Mouse (Mus musculus) MEL (cell line): Measurements from ENCODE around the gene Zwilch. TPM values are rescaled to one million over a fixed set of nuclear protein-coding genes. Genes with fewer than 3 reads are reported as not detected.

Source experiments
- DNase-seq: peaks from one replicate; pipeline ENCODE4 v3.0.0; 2011; ENCODE audit warnings: low read depth, low spot score
- H3K27ac ChIP-seq: 2 replicates; pipeline ENCODE4 v1.5.1; 2012; ENCODE audit warnings: low read depth, mild to moderate bottlenecking, control low read depth, low read length, moderate library complexity; ENCODE audit not compliant: control insufficient read depth
- H3K27me3 ChIP-seq, 2 experiments: fragments of 150-350 bp in 1 of 2; sonication (generic) in 1 of 2; 2 replicates each; pipeline ENCODE4 v1.6.1; 2012; ENCODE audit warnings: low read length in 2 of 2, mild to moderate bottlenecking in 2 of 2, improper control_type of control experiment in 1 of 2, moderate library complexity in 1 of 2; ENCODE audit not compliant: insufficient read depth in 2 of 2, control insufficient read depth in 1 of 2
- H3K36me3 ChIP-seq, 2 experiments: 2 replicates each; pipeline ENCODE4 v1.6.1; 2012 to 2014; ENCODE audit warnings: low read length in 2 of 2, improper control_type of control experiment in 1 of 2, inconsistent platforms in 1 of 2, mild to moderate bottlenecking in 1 of 2; ENCODE audit not compliant: insufficient read depth in 2 of 2, control insufficient read depth in 1 of 2
- H3K4me1 ChIP-seq, 2 experiments: fragments of 150-350 bp in 1 of 2; sonication (generic) in 1 of 2; 2 replicates each; pipeline ENCODE4 v1.6.1; 2012; ENCODE audit warnings: low read length in 2 of 2, improper control_type of control experiment in 1 of 2, mild to moderate bottlenecking in 1 of 2; ENCODE audit not compliant: insufficient read depth in 2 of 2, control insufficient read depth in 1 of 2
- H3K4me3 ChIP-seq, 2 experiments: fragments of 150-350 bp in 1 of 2; sonication (generic) in 1 of 2; 2 replicates each; pipeline ENCODE4 v1.5.1; 2012; ENCODE audit warnings: low read depth in 2 of 2, low read length in 2 of 2, mild to moderate bottlenecking in 2 of 2, moderate library complexity in 2 of 2, control low read depth in 1 of 2, improper control_type of control experiment in 1 of 2; ENCODE audit not compliant: control insufficient read depth in 1 of 2, insufficient read depth in 1 of 2
- H3K79me2 ChIP-seq: 2 replicates; pipeline ENCODE4 v1.6.1; 2012; ENCODE audit warnings: mild to moderate bottlenecking, low read length, moderate library complexity; ENCODE audit not compliant: control insufficient read depth, poor library complexity, insufficient read depth
- H3K9ac ChIP-seq: 2 replicates; pipeline ENCODE4 v1.6.1; 2012; ENCODE audit warnings: low read depth, mild to moderate bottlenecking, control low read depth, low read length, moderate library complexity; ENCODE audit not compliant: control insufficient read depth, poor library complexity, severe bottlenecking
- H3K9me3 ChIP-seq: fragments of 150-350 bp; sonication (generic); replicated peaks from 2 replicates; pipeline ENCODE4 v1.6.1; 2012; ENCODE audit warnings: mild to moderate bottlenecking, low read length, improper control_type of control experiment, moderate library complexity; ENCODE audit not compliant: insufficient read depth
- BHLHE40 ChIP-seq: IDR thresholded peaks from 2 replicates; pipeline ENCODE4 v1.6.1; 2012; ENCODE audit warnings: low read depth, mild to moderate bottlenecking, inconsistent platforms, low read length, improper control_type of control experiment, borderline replicate concordance
- CHD2 ChIP-seq: IDR thresholded peaks from 2 replicates; pipeline ENCODE4 v1.6.1; 2011; ENCODE audit warnings: low read length, improper control_type of control experiment
- CTCF ChIP-seq, 3 experiments: IDR thresholded peaks in 2 of 3; conservative IDR thresholded peaks in 1 of 3; 2 replicates each; pipeline ENCODE4 v1.5.1; 2011 to 2012; ENCODE audit warnings: low read length in 3 of 3, low read depth in 2 of 3, mild to moderate bottlenecking in 2 of 3, improper control_type of control experiment in 1 of 3, inconsistent platforms in 1 of 3, mixed read lengths in 1 of 3, moderate library complexity in 1 of 3; ENCODE audit not compliant: control insufficient read depth in 1 of 3, insufficient read depth in 1 of 3, poor library complexity in 1 of 3, severe bottlenecking in 1 of 3
- E2F4 ChIP-seq: IDR thresholded peaks from 2 replicates; pipeline ENCODE4 v1.6.1; 2011; ENCODE audit warnings: low read depth, low read length, improper control_type of control experiment, borderline replicate concordance
- ELF1 ChIP-seq: IDR thresholded peaks from 2 replicates; pipeline ENCODE4 v1.6.1; 2014; ENCODE audit warnings: low read depth, mild to moderate bottlenecking, inconsistent platforms, low read length, improper control_type of control experiment, moderate library complexity
- EP300 ChIP-seq, 2 experiments: IDR thresholded peaks; 2 replicates each; pipeline ENCODE4 v1.6.1; 2011; ENCODE audit warnings: improper control_type of control experiment in 2 of 2, low read length in 2 of 2, low read depth in 1 of 2, mild to moderate bottlenecking in 1 of 2
- ETS1 ChIP-seq: IDR thresholded peaks from 2 replicates; pipeline ENCODE4 v1.6.1; 2012; ENCODE audit warnings: low read depth, mild to moderate bottlenecking, inconsistent platforms, low read length, improper control_type of control experiment, moderate library complexity
- GABPA ChIP-seq: IDR thresholded peaks from 2 replicates; pipeline ENCODE4 v1.6.1; 2012; ENCODE audit warnings: low read depth, mild to moderate bottlenecking, inconsistent platforms, low read length, improper control_type of control experiment, moderate library complexity
- GATA1 ChIP-seq: IDR thresholded peaks from 2 replicates; pipeline ENCODE4 v1.6.1; 2011; ENCODE audit warnings: low read depth, low read length, improper control_type of control experiment
- HCFC1 ChIP-seq: IDR thresholded peaks from 2 replicates; pipeline ENCODE4 v1.6.1; 2012; ENCODE audit warnings: low read depth, mild to moderate bottlenecking, inconsistent platforms, low read length, improper control_type of control experiment, moderate library complexity
- JUND ChIP-seq: IDR thresholded peaks from 2 replicates; pipeline ENCODE4 v1.6.1; 2011; ENCODE audit warnings: low read depth, mild to moderate bottlenecking, improper control_type of control experiment, low read length
- KAT2A ChIP-seq: conservative IDR thresholded peaks from 2 replicates; pipeline ENCODE4 v1.6.1; 2012; ENCODE audit warnings: low read depth, low read length, improper control_type of control experiment, inconsistent platforms
- MAFK ChIP-seq: IDR thresholded peaks from 2 replicates; pipeline ENCODE4 v1.6.1; 2011; ENCODE audit warnings: low read depth, mild to moderate bottlenecking, low read length, improper control_type of control experiment, borderline replicate concordance
- MAX ChIP-seq: IDR thresholded peaks from 2 replicates; pipeline ENCODE4 v1.6.1; 2011; ENCODE audit warnings: low read length, improper control_type of control experiment
- MAZ ChIP-seq: IDR thresholded peaks from 2 replicates; pipeline ENCODE4 v1.6.1; 2012; ENCODE audit warnings: low read depth, mild to moderate bottlenecking, inconsistent platforms, low read length, improper control_type of control experiment
- MEF2A ChIP-seq: IDR thresholded peaks from 2 replicates; pipeline ENCODE4 v1.6.1; 2014; ENCODE audit warnings: low read depth, mild to moderate bottlenecking, inconsistent platforms, low read length, improper control_type of control experiment; ENCODE audit not compliant: poor library complexity, insufficient replicate concordance, severe bottlenecking; ENCODE audit errors: extremely low read depth
- MXI1 ChIP-seq: IDR thresholded peaks from 2 replicates; pipeline ENCODE4 v1.6.1; 2011; ENCODE audit warnings: mild to moderate bottlenecking, low read depth, low read length, improper control_type of control experiment
- MYB ChIP-seq: IDR thresholded peaks from 2 replicates; pipeline ENCODE4 v1.6.1; 2011; ENCODE audit warnings: mild to moderate bottlenecking, low read depth, low read length, improper control_type of control experiment
- MYC ChIP-seq: IDR thresholded peaks from 2 replicates; pipeline ENCODE4 v1.6.1; 2011; ENCODE audit warnings: low read depth, mild to moderate bottlenecking, low read length, improper control_type of control experiment, moderate library complexity
- NELFE ChIP-seq: IDR thresholded peaks from 2 replicates; pipeline ENCODE4 v1.6.1; 2011; ENCODE audit warnings: low read depth, low read length, improper control_type of control experiment
- NRF1 ChIP-seq: IDR thresholded peaks from 2 replicates; pipeline ENCODE4 v1.6.1; 2014; ENCODE audit warnings: low read depth, mild to moderate bottlenecking, inconsistent platforms, low read length, improper control_type of control experiment, moderate library complexity; ENCODE audit not compliant: poor library complexity, insufficient read depth, severe bottlenecking
- POLR2AphosphoS2 ChIP-seq: IDR thresholded peaks from 2 replicates; pipeline ENCODE4 v1.6.1; 2011; ENCODE audit warnings: low read length, improper control_type of control experiment
- POLR2AphosphoS5 ChIP-seq: IDR thresholded peaks from 2 replicates; pipeline ENCODE4 v1.6.1; 2012; ENCODE audit warnings: low read depth, borderline replicate concordance, mild to moderate bottlenecking, inconsistent platforms, low read length, moderate library complexity, mixed read lengths
- RAD21 ChIP-seq: IDR thresholded peaks from 2 replicates; pipeline ENCODE4 v1.6.1; 2011; ENCODE audit warnings: mild to moderate bottlenecking, low read depth, low read length, improper control_type of control experiment
- RCOR1 ChIP-seq: IDR thresholded peaks from 2 replicates; pipeline ENCODE4 v1.6.1; 2012; ENCODE audit warnings: low read depth, mild to moderate bottlenecking, inconsistent platforms, low read length, improper control_type of control experiment
- SIN3A ChIP-seq: IDR thresholded peaks from 2 replicates; pipeline ENCODE4 v1.6.1; 2012; ENCODE audit warnings: low read length, improper control_type of control experiment, inconsistent platforms
- SMC3 ChIP-seq: IDR thresholded peaks from 2 replicates; pipeline ENCODE4 v1.6.1; 2011; ENCODE audit warnings: low read depth, low read length, improper control_type of control experiment
- TAL1 ChIP-seq: IDR thresholded peaks from 2 replicates; pipeline ENCODE4 v1.6.1; 2012; ENCODE audit warnings: mild to moderate bottlenecking, inconsistent platforms, low read length, moderate library complexity, mixed read lengths
- TBP ChIP-seq: IDR thresholded peaks from 2 replicates; pipeline ENCODE4 v1.8.0; 2011; ENCODE audit warnings: low read depth, low read length, improper control_type of control experiment
- UBTF ChIP-seq: IDR thresholded peaks from 2 replicates; pipeline ENCODE4 v1.6.1; 2012; ENCODE audit warnings: low read depth, mild to moderate bottlenecking, inconsistent platforms, low read length, improper control_type of control experiment, moderate library complexity, borderline replicate concordance; ENCODE audit not compliant: insufficient read depth
- USF1 ChIP-seq: IDR thresholded peaks from 2 replicates; pipeline ENCODE4 v1.6.1; 2014; ENCODE audit warnings: low read depth, mild to moderate bottlenecking, inconsistent platforms, low read length, improper control_type of control experiment, moderate library complexity
- USF2 ChIP-seq, 2 experiments: IDR thresholded peaks; 2 replicates each; pipeline ENCODE4 v1.6.1; 2011 to 2012; ENCODE audit warnings: improper control_type of control experiment in 2 of 2, low read length in 2 of 2, borderline replicate concordance in 1 of 2, inconsistent platforms in 1 of 2, low read depth in 1 of 2, mild to moderate bottlenecking in 1 of 2; ENCODE audit not compliant: insufficient read depth in 1 of 2
- ZC3H11A ChIP-seq: IDR thresholded peaks from 2 replicates; pipeline ENCODE4 v1.6.1; 2012; ENCODE audit warnings: low read depth, mild to moderate bottlenecking, inconsistent platforms, low read length, improper control_type of control experiment
- ZKSCAN1 ChIP-seq: IDR thresholded peaks from 2 replicates; pipeline ENCODE4 v1.6.1; 2012; ENCODE audit warnings: low read depth, mild to moderate bottlenecking, inconsistent platforms, low read length, improper control_type of control experiment, moderate library complexity
- ZMIZ1 ChIP-seq: IDR thresholded peaks from 2 replicates; pipeline ENCODE4 v1.6.1; 2012; ENCODE audit warnings: low read depth, mild to moderate bottlenecking, inconsistent platforms, low read length, improper control_type of control experiment, moderate library complexity
- ZNF384 ChIP-seq: IDR thresholded peaks from 2 replicates; pipeline ENCODE4 v1.6.1; 2012; ENCODE audit warnings: low read depth, mild to moderate bottlenecking, inconsistent platforms, low read length, improper control_type of control experiment
- polyA plus RNA-seq, 2 experiments: library from polyadenylated mRNA; stranded (reverse) in 1 of 2; unstranded in 1 of 2; fragments of >175 nt in 1 of 2; fragments of >200 nt in 1 of 2; gene quantifications; 2 replicates each; pipeline versions ENCODE4 v1.2.1 to v1.2.4; 2012; ENCODE audit warnings: low replicate concordance in 2 of 2, low read depth in 1 of 2; ENCODE audit not compliant: insufficient read length in 2 of 2, insufficient read depth in 1 of 2, missing spikeins in 1 of 2
- total RNA-seq: library from RNA; depleted of rRNA; stranded (reverse); fragments of 300-350 nt; gene quantifications from 2 replicates; pipeline ENCODE4 v1.2.3, GENCODE M21; 2012

Gene Zwilch
- total and polyA plus RNA-seq, 3 experiments, result 60.6 to 89.2 TPM; not detected in 1

DNA sequence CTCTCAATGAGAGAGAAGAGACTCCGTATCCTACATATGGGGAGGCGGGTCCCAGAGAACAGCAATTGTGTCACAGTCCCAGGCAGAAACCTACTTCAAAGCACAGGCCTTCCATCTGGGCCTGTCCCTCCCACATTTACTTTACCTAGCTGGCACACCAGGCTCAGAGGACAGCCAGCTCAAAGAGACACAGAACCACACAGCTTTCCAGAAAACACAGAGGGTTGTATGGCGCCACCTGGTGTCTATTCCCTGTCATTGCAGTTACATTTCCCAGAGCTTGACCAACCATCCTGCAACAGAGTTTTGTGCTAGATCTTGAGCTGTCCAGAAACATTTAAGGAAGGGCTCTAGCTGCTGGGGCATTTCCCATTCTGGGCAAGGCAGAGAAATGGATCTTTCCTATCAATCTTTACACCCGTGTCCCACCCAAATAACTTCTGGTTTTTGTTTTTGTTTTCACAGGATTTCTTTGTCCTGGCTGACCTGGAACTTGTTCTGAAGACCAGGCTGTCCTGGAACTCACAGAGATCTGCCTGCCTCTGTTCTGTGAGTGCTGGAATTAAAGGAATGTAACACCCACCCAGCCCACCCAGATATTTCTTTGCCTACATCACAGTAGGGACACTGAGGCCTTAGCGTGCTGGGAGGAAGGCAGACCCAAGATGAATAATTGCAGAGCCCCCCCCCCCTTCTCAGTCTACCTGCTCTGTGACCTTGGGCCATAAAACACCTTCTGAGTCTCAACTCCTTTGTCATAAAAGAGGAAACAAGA, 85.3 kb downstream of the Zwilch start:
- H3K4me3 ChIP-seq, result no peak overlapping the region
- no peaks in the 10 kb centered on the region for H3K9me3 ChIP-seq
- DNase-seq, result peak; percentile 65
- no peak overlapping the region for H3K27ac ChIP-seq
- H3K36me3 ChIP-seq, result no peaks in the 10 kb centered on the region; a peak in 1 of 4 replicates
- peaks cover 0 to 5% of the 10 kb centered on the region in 2 experiments; a peak in 3 of 4 replicates for H3K27me3 ChIP-seq
- no peaks in the 10 kb centered on the region for H3K79me2 ChIP-seq
- peaks cover 0 to 5% of the 10 kb centered on the region in 2 experiments; a peak in 1 of 4 replicates for H3K4me1 ChIP-seq
- H3K9ac ChIP-seq, result no peak overlapping the region
- TF ChIP-seq ZC3H11A (peak; percentile 96), POLR2AphosphoS2 (no peak), USF2 (IDR thresholded peaks at IDR 0.05; ENCODE audit: borderline replicate concordance in 1 of 2, insufficient read depth in 1 of 2, low read depth in 1 of 2, low read length in 2 of 2) (no peak), POLR2AphosphoS5 (no peak), MXI1 (no peak), CTCF (IDR thresholded peaks at IDR 0.05 in 2 of 3, conservative IDR thresholded peaks at IDR 0.05 in 1 of 3; ENCODE audit: control insufficient read depth in 1 of 3, insufficient read depth in 1 of 3, low read depth in 2 of 3, low read length in 3 of 3, poor library complexity in 1 of 3, severe bottlenecking in 1 of 3) (peak; percentile 62 to 92 (median 81)), JUND (0 out of 2 replicates have a peak, but pooled peaks have one; percentile 17), MAZ (no peak; the same call in 1 of the 2 replicates), RCOR1 (no peak), MAX (no peak), ELF1 (no peak), ZKSCAN1 (no peak), HCFC1 (no peak), GABPA (no peak), NRF1 (0 out of 2 replicates have a peak, but pooled peaks have one; percentile 8), MYB (no peak), GATA1 (no peak), CHD2 (no peak), MEF2A (no peak), BHLHE40 (no peak), ETS1 (no peak), SMC3 (peak; percentile 98), SIN3A (peak; percentile 65), MYC (no peak), ZMIZ1 (no peak), KAT2A (no peak), USF1 (no peak), TAL1 (no peak), NELFE (no peak), TBP (no peak), EP300 (IDR thresholded peaks at IDR 0.05; ENCODE audit: low read depth in 1 of 2, low read length in 2 of 2) (no peak), ZNF384 (no peak), UBTF (no peak), MAFK (no peak), RAD21 (peak; percentile 86), E2F4 (no peak)
